Mouse (Mus musculus): ENCODE measurements around the gene Vmn2r79. TPM values are rescaled to one million over a fixed set of nuclear protein-coding genes. Genes with fewer than 3 reads are reported as not detected.
"Not testable (repeated sequence)": the region's sequence is repeated elsewhere in the genome, so short reads cannot be mapped to it uniquely, and the experiment has no call there.

Gene Vmn2r79
- total RNA-seq (2012; rRNA removed) = not detected in 2 replicates
- not detected for polyA plus RNA-seq (2012; ENCODE audit: insufficient read depth in 1 of 2, insufficient read length in 2 of 2, low read depth in 1 of 2, low replicate concordance in 2 of 2, missing spikeins in 1 of 2)

GRCm38 (mm10) chr7:86995815-86996214, at the start of gene Vmn2r79:
Gene Vmn2r79 (plus strand): TSS chr7:86996115.
- H3K9ac ChIP-seq (ENCODE audit: control insufficient read depth, low read depth, low read length, poor library complexity, severe bottlenecking); DNase-seq (ENCODE audit: low read depth, low spot score); H3K27ac ChIP-seq (ENCODE audit: control insufficient read depth, low read depth, low read length); H3K4me1 ChIP-seq (ENCODE audit: control insufficient read depth in 1 of 2, insufficient read depth in 2 of 2, low read length in 2 of 2); H3K36me3 ChIP-seq (ENCODE audit: control insufficient read depth in 1 of 2, insufficient read depth in 2 of 2, low read length in 2 of 2); H3K79me2 ChIP-seq (ENCODE audit: control insufficient read depth, insufficient read depth, low read length, poor library complexity); H3K4me3 ChIP-seq (ENCODE audit: control insufficient read depth in 1 of 2, insufficient read depth in 1 of 2, low read depth in 2 of 2, low read length in 2 of 2); H3K9me3 ChIP-seq (replicated peaks; ENCODE audit: insufficient read depth, low read length); H3K27me3 ChIP-seq (ENCODE audit: control insufficient read depth in 1 of 2, insufficient read depth in 2 of 2, low read length in 2 of 2): not testable (repeated sequence)

DNA sequence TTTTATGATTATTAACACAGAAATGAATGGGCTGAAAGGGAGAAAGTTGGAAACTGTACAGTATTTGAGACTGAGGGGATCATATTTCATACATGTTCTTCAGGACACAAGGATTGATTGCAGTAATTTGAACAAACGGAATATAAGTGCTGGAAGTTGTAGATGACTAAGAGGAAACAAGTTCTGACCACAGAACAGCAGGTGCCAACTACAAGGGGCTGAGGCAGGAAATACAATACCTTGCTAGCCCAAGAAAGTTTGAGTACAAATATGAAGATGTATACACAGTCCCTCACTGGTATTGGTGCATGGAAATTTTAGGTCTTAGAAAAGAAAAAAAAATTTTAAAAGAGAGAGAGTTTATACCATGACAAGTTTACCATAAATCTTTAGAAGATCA, 1.2 kb upstream of the Vmn2r79 start:
- Histone ChIP-seq H3K27ac (ENCODE audit: control insufficient read depth, low read depth, low read length) (no peak overlapping the region), H3K4me1 (ENCODE audit: control insufficient read depth in 1 of 2, insufficient read depth in 2 of 2, low read length in 2 of 2) (no peaks in the 10 kb centered on the region), H3K9ac (ENCODE audit: control insufficient read depth, low read depth, low read length, poor library complexity, severe bottlenecking) (no peak overlapping the region), H3K9me3 (replicated peaks; ENCODE audit: insufficient read depth, low read length) (no peaks in the 10 kb centered on the region), H3K4me3 (ENCODE audit: control insufficient read depth in 1 of 2, insufficient read depth in 1 of 2, low read depth in 2 of 2, low read length in 2 of 2) (no peak overlapping the region), H3K79me2 (ENCODE audit: control insufficient read depth, insufficient read depth, low read length, poor library complexity) (no peaks in the 10 kb centered on the region), H3K27me3 (ENCODE audit: control insufficient read depth in 1 of 2, insufficient read depth in 2 of 2, low read length in 2 of 2) (no peaks in the 10 kb centered on the region), H3K36me3 (ENCODE audit: control insufficient read depth in 1 of 2, insufficient read depth in 2 of 2, low read length in 2 of 2) (no peaks in the 10 kb centered on the region)
- DNase-seq (ENCODE audit: low read depth, low spot score) = no peak
- TF ChIP-seq MXI1 (IDR thresholded peaks at IDR 0.05; ENCODE audit: low read depth, low read length) = no peak
- no peak for TF ChIP-seq KAT2A (conservative IDR thresholded peaks at IDR 0.05; ENCODE audit: low read depth, low read length)
- TF ChIP-seq NELFE (IDR thresholded peaks at IDR 0.05; ENCODE audit: low read depth, low read length) = no peak
- no peak for TF ChIP-seq E2F4 (IDR thresholded peaks at IDR 0.05; ENCODE audit: borderline replicate concordance, low read depth, low read length)
- TF ChIP-seq ZKSCAN1 (IDR thresholded peaks at IDR 0.05; ENCODE audit: low read depth, low read length) = no peak
- TF ChIP-seq GATA1 (IDR thresholded peaks at IDR 0.05; ENCODE audit: low read depth, low read length) = no peak
- no peak for TF ChIP-seq ETS1 (IDR thresholded peaks at IDR 0.05; ENCODE audit: low read depth, low read length)
- TF ChIP-seq ELF1 (IDR thresholded peaks at IDR 0.05; ENCODE audit: low read depth, low read length) = no peak
- TF ChIP-seq MAZ (IDR thresholded peaks at IDR 0.05; ENCODE audit: low read depth, low read length) = no peak
- no peak for TF ChIP-seq ZMIZ1 (IDR thresholded peaks at IDR 0.05; ENCODE audit: low read depth, low read length)
- TF ChIP-seq ZNF384 (IDR thresholded peaks at IDR 0.05; ENCODE audit: low read depth, low read length) = no peak
- no peak for TF ChIP-seq UBTF (IDR thresholded peaks at IDR 0.05; ENCODE audit: borderline replicate concordance, insufficient read depth, low read depth, low read length)

- H3K79me2 ChIP-seq (ENCODE audit: control insufficient read depth, insufficient read depth, low read length, poor library complexity); H3K27ac ChIP-seq (ENCODE audit: control insufficient read depth, low read depth, low read length); H3K36me3 ChIP-seq (ENCODE audit: control insufficient read depth in 1 of 2, insufficient read depth in 2 of 2, low read length in 2 of 2); H3K9me3 ChIP-seq (replicated peaks; ENCODE audit: insufficient read depth, low read length); H3K27me3 ChIP-seq (ENCODE audit: control insufficient read depth in 1 of 2, insufficient read depth in 2 of 2, low read length in 2 of 2); H3K4me1 ChIP-seq (ENCODE audit: control insufficient read depth in 1 of 2, insufficient read depth in 2 of 2, low read length in 2 of 2); H3K4me3 ChIP-seq (ENCODE audit: control insufficient read depth in 1 of 2, insufficient read depth in 1 of 2, low read depth in 2 of 2, low read length in 2 of 2); DNase-seq (ENCODE audit: low read depth, low spot score); H3K9ac ChIP-seq (ENCODE audit: control insufficient read depth, low read depth, low read length, poor library complexity, severe bottlenecking): not testable (repeated sequence)
Observed at GRCm38 (mm10) chr7:87026486-87026885, 30.6 kb downstream of the Vmn2r79 start.

All from MEL (cell line).